Mouse (Mus musculus): ENCODE measurements around the gene Patz1. TPM values are rescaled to one million over a fixed set of nuclear protein-coding genes. Genes with fewer than 3 reads are reported as not detected.

Gene Patz1
- polyA plus RNA-seq, 1 experiment = 32.2 TPM

- Histone ChIP-seq H3K27ac (ENCODE audit: insufficient read depth, low read depth, low read length) (no peak overlapping the region), H3K4me1 (ENCODE audit: control insufficient read depth, insufficient read depth, low read length) (no peaks in the 10 kb centered on the region), H3K4me3 (ENCODE audit: insufficient read depth, low read length) (no peak overlapping the region)
- no peak for TF ChIP-seq CTCF (IDR thresholded peaks at IDR 0.05; ENCODE audit: low read depth, low read length)
- no peak for TF ChIP-seq POLR2A (IDR thresholded peaks at IDR 0.05; ENCODE audit: borderline replicate concordance, low read depth, low read length)
Measured at GRCm38 (mm10) chr11:3278351-3278750, 10.3 kb upstream of the Patz1 start.

- Histone ChIP-seq H3K4me3 (ENCODE audit: insufficient read depth, low read length) (no peak overlapping the region), H3K4me1 (ENCODE audit: control insufficient read depth, insufficient read depth, low read length) (no peaks in the 10 kb centered on the region), H3K27ac (ENCODE audit: insufficient read depth, low read depth, low read length) (no peak overlapping the region)
- TF ChIP-seq POLR2A (IDR thresholded peaks at IDR 0.05; ENCODE audit: borderline replicate concordance, low read depth, low read length) (no peak), CTCF (IDR thresholded peaks at IDR 0.05; ENCODE audit: low read depth, low read length) (no peak)
Measured at GRCm38 (mm10) chr11:3279729-3280128, 8.9 kb upstream of the Patz1 start.

DNA sequence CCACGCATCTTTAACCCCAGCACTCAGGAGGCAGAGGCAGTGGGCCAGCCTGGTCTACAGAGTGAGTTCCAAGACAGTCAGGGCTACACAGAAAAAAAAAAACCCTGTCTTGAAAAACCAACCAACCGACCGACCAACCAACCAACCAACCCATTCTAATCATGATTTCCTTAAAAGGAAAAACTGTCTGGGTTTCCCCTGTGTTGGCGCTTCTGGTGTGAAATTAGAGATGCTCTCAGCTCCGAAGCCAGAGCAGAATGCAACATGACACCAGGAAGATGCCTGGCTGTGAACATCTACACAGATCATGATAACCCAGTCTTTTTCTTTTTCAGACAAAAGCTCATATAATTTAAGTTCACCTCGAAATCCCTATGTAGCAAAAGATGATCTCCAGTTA, 5.8 kb upstream of the Patz1 start:
- Histone ChIP-seq H3K4me3 (ENCODE audit: insufficient read depth, low read length) (no peak overlapping the region), H3K27ac (ENCODE audit: insufficient read depth, low read depth, low read length) (no peak overlapping the region), H3K4me1 (ENCODE audit: control insufficient read depth, insufficient read depth, low read length) (0 out of 2 replicates have a peak, but pooled peaks cover 2% of the 10 kb centered on the region)
- no peak for TF ChIP-seq POLR2A (IDR thresholded peaks at IDR 0.05; ENCODE audit: borderline replicate concordance, low read depth, low read length)
- no peak for TF ChIP-seq CTCF (IDR thresholded peaks at IDR 0.05; ENCODE audit: low read depth, low read length)

DNA sequence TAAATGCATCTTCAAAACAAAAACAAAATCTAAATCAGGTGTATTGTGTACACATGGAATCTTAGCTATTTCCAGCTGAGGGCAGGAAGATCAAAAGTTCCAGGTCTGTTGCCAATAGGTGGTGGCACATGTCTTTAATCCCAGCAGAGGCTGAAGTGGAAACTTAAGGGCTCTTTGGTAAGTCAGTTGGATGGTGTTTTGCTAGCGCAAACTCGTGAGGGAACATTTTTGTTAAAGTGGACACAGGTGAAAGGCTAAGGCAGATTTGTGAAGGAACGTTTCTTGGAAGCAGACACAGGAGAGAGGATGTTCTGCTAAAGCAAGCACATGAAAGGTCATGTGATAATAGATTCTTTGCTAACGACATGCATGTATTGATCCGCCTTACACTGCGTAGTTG, 5.0 kb upstream of the Patz1 start:
- Histone ChIP-seq H3K4me3 (ENCODE audit: insufficient read depth, low read length) (no peak overlapping the region), H3K4me1 (ENCODE audit: control insufficient read depth, insufficient read depth, low read length) (0 out of 2 replicates have a peak, but pooled peaks cover 3% of the 10 kb centered on the region)
- no peak for TF ChIP-seq POLR2A (IDR thresholded peaks at IDR 0.05; ENCODE audit: borderline replicate concordance, low read depth, low read length)
- TF ChIP-seq CTCF (IDR thresholded peaks at IDR 0.05; ENCODE audit: low read depth, low read length) = no peak

DNA sequence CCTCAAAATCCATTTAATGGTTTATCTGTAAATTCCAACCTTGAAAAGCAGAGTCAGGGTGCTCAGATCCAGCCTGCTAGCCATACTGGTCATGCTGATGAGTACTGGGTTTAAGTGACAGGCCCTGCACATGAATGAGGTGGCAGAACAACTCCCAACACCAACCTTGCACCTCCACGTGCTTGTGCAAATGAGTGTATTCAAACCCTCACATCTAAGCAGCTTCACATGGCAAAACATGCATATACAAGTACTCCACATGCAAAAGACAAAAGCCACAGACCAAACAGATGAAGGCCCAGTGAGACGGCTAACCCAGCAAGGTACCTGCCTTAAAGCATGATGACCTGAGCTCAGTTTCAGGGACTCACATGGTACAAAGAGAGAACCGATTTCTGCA, 2.7 kb upstream of the Patz1 start:
- TF ChIP-seq POLR2A (IDR thresholded peaks at IDR 0.05; ENCODE audit: borderline replicate concordance, low read depth, low read length) (no peak), CTCF (IDR thresholded peaks at IDR 0.05; ENCODE audit: low read depth, low read length) (no peak)
- H3K27ac ChIP-seq (ENCODE audit: insufficient read depth, low read depth, low read length) = no peak overlapping the region
- H3K4me3 ChIP-seq (ENCODE audit: insufficient read depth, low read length) = no peak overlapping the region
- 0 out of 2 replicates have a peak, but pooled peaks cover 3% of the 10 kb centered on the region for H3K4me1 ChIP-seq (ENCODE audit: control insufficient read depth, insufficient read depth, low read length)

More for the DNA sequence above, 5.0 kb upstream of the Patz1 start:
- no peak overlapping the region for H3K27ac ChIP-seq (ENCODE audit: insufficient read depth, low read depth, low read length)

GRCm38 (mm10) chr11:3287131-3287530, 1.5 kb upstream of the Patz1 start:
- TF ChIP-seq CTCF (IDR thresholded peaks at IDR 0.05; ENCODE audit: low read depth, low read length) (no peak), POLR2A (IDR thresholded peaks at IDR 0.05; ENCODE audit: borderline replicate concordance, low read depth, low read length) (no peak)
- 0 out of 2 replicates have a peak, but pooled peaks cover 3% of the 10 kb centered on the region for H3K4me1 ChIP-seq (ENCODE audit: control insufficient read depth, insufficient read depth, low read length)
- H3K27ac ChIP-seq (ENCODE audit: insufficient read depth, low read depth, low read length) = no peak overlapping the region
- no peak overlapping the region for H3K4me3 ChIP-seq (ENCODE audit: insufficient read depth, low read length)

DNA sequence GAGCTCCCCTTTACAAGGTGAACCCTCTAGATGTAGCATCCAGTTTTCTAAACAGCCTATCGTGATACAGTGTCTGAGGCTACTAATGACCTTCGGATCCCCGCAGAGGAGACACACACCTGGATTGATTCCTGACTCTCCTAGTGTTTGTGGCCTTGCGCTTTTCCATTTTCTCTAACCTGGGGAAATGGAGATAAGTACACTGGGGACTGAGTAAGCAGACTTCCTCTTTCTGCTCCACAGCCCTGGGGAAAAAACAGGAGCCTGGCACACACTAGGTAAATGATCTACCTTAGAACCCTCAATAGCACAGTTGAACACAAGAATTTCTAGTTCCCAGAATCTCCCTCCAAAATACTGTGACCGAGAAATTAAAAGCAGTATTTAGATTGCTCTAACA, 753 bp upstream of the Patz1 start:
- Histone ChIP-seq H3K27ac (ENCODE audit: insufficient read depth, low read depth, low read length) (no peak overlapping the region), H3K4me1 (ENCODE audit: control insufficient read depth, insufficient read depth, low read length) (peaks cover 7% of the 10 kb centered on the region), H3K4me3 (ENCODE audit: insufficient read depth, low read length) (no peak overlapping the region)
- TF ChIP-seq CTCF (IDR thresholded peaks at IDR 0.05; ENCODE audit: low read depth, low read length) (no peak), POLR2A (IDR thresholded peaks at IDR 0.05; ENCODE audit: borderline replicate concordance, low read depth, low read length) (no peak)

GRCm38 (mm10) chr11:3289302-3289802, 678 bp downstream of the Patz1 start:
- peak overlapping the region; percentile 93 for H3K4me3 ChIP-seq (ENCODE audit: insufficient read depth, low read length)
- H3K27ac ChIP-seq (ENCODE audit: insufficient read depth, low read depth, low read length) = peak overlapping the region; percentile 92
- no peak for TF ChIP-seq POLR2A (IDR thresholded peaks at IDR 0.05; ENCODE audit: borderline replicate concordance, low read depth, low read length)
- TF ChIP-seq CTCF (IDR thresholded peaks at IDR 0.05; ENCODE audit: low read depth, low read length) = no peak
- peaks cover 15% of the 10 kb centered on the region for H3K4me1 ChIP-seq (ENCODE audit: control insufficient read depth, insufficient read depth, low read length)

- Histone ChIP-seq H3K4me3 (ENCODE audit: insufficient read depth, low read length) (peak overlapping the region; percentile 93), H3K27ac (ENCODE audit: insufficient read depth, low read depth, low read length) (peak overlapping the region; percentile 92), H3K4me1 (ENCODE audit: control insufficient read depth, insufficient read depth, low read length) (peaks cover 15% of the 10 kb centered on the region)
- peak; percentile 38; the same call in 1 of the 2 replicates for TF ChIP-seq CTCF (IDR thresholded peaks at IDR 0.05; ENCODE audit: low read depth, low read length)
- TF ChIP-seq POLR2A (IDR thresholded peaks at IDR 0.05; ENCODE audit: borderline replicate concordance, low read depth, low read length) = no peak
Measured at GRCm38 (mm10) chr11:3289803-3290639, 1.3 kb downstream of the Patz1 start.
